Mouse (Mus musculus) testis, postnatal 10 days (tissue): Measurements from ENCODE around the gene Siva1.

Experiments
- DNase-seq: peaks from one replicate; pipeline ENCODE4 v3.0.0; 2021; ENCODE audit warnings: low spot score

Gene Siva1

DNA sequence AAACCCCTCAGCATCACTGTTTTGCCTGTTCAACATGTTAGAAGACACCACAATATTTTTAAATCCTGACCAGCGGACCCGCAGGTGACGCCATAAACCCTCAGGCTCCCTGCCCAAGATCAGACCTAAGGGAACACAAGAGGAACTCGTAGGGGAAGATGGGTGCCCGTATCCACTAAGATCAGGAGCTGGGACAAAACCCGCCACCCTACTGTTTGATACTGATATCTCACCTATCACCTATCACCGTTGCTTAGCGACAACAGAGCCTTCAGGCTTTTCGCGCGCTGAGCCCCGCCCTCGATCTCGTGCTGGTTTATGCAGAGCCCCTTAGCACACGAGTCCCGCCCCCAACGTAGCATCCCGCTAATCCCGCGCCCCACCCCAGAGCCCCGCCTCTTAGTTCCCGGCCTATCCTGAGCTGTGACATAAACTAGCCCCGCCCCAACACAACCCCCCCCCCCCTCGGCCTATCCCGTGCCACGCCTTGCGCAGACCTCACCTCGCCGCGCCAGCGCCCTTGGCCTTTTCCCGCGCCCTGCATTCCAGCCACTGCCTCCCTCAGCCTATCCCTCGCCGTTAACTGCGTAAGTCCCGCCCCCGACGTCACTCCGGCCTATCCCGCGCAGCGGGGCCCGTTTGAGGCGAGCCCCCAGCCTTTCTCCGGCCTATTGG, at the start of gene Siva1:
Gene Siva1, plus strand, starts transcription at position 500 of the 675 bp plus-strand sequence.
- DNase-seq: peak; percentile 99

DNA sequence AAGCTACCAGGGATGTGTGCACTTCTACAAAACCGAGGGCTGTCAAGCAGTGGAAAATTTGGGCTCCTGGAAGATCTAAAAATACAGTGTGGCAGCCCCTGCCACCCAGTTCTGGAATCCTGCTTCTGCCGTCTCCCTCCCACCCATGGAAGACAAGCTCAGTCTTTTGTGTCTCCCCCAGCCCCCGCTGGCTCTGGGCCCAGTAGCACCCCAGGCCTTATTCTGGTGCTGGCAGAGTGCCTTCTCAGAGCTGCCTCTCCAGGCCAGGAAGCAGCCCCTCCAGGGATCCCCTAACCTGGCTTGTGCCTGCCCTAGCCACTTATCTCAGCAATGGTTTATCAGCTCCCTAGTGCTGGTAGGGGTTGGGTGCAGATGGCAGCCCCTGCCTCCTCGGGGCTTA, 49.5 kb upstream of the Siva1 start:
- DNase-seq: no peak

DNA sequence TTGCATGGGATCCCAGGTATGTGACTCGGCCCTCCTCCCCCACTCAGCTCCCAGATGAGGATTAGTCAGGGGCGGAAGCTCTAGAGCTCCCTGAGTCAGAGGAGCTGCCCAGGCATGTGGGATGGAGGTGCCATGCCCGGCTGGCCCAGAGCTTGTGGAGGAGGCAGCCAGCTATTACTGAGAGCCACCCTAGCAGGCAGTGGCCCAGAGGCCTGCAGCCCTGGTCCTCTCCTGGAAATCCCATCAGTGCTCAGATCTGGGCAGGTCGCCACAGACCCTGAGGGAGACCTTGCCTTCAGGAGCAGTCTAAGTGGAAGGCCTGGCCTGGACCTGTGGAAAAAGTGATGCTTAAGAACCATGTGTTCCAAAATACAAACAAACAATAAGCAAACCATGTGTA, 48.9 kb upstream of the Siva1 start:
- no peak for DNase-seq

DNA sequence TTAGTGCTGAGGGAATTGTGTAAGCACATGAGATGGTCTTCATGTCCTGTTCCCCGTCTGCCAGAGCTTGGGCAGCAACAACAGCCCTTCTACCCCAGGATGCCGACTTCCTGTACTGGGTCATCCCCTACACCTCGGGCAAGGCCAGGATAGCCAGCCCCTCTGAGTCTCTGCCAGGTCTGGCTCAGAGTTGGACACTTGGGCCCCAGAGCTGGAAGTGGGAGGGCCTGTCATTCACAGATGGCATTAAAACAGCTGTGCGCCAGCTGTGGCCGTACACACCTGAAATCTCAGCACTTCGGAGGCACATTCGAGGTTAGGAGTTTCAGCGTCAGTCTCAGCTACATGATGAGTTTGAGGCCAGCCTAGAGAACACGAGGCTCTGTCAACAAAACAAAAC, 48.0 kb upstream of the Siva1 start:
- no peak for DNase-seq

DNA sequence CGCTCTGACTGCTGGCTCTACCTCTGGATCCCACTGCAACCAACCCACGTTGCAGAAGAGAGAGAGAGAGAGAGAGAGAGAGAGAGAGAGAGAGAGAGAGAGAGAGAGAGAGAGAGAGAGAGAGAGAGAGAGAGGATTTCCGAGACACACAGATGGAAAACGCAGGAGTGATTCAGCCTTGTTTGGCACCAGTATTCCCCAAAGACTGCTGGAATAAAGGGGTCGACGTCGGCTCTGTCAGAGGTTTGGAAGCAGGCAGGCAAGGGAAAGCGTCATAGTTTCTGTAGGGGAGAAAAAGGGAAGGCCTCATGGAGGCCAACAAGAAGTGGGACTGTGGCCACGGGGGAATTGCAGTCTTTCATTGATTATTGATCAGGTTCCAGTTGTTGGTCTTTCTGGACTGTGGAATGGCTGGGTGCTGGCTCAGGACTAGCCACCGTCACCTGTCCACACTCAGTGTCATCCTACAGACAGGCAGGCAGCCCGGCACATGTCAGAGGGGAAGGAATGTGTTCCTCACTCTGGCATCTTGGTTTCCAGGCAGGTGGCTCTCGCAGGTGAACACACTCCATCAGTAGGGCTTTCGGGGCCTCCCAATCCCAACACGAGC, 47.5 kb upstream of the Siva1 start:
- no peak for DNase-seq

DNA sequence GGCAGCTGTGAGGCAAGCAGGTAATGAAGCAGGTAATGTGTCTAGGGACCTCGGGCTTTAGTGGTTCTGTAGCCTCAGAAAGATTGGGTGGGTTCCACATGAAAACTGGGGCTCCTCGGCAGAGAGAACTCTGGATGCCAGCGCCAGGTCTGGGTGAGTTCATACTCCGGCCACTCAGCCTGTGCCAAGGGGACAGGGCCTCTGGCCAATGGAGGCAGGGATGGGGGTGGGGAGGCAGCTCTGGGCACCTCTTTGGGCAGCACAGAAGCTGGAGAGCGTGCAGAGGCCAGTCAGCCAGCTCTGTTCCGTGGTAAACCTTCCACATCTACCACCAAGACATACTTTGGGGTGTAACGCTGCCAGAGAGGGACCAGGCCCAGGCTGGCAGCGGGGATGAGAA, 46.9 kb upstream of the Siva1 start:
- DNase-seq: no peak

DNA sequence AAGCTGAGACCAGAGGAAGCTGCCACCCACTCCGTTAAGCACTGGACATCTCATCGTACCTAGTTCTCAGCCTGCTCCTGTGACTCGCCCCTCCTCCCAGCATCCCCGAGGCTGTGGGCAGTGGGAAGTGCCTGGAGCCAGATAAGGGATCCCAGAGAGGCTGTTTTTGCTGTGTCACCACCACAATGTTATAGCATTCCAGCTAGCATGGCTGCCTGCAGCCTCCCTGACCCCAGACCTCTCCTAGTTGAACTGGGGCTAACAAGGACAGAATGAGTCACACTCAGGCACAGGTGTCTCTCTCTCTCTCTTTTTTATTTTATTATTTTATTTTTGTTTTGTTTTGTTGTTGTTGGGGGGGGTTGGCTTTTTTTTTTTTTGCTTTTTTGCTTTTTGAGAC, 45.3 kb upstream of the Siva1 start:
- DNase-seq: no peak

DNA sequence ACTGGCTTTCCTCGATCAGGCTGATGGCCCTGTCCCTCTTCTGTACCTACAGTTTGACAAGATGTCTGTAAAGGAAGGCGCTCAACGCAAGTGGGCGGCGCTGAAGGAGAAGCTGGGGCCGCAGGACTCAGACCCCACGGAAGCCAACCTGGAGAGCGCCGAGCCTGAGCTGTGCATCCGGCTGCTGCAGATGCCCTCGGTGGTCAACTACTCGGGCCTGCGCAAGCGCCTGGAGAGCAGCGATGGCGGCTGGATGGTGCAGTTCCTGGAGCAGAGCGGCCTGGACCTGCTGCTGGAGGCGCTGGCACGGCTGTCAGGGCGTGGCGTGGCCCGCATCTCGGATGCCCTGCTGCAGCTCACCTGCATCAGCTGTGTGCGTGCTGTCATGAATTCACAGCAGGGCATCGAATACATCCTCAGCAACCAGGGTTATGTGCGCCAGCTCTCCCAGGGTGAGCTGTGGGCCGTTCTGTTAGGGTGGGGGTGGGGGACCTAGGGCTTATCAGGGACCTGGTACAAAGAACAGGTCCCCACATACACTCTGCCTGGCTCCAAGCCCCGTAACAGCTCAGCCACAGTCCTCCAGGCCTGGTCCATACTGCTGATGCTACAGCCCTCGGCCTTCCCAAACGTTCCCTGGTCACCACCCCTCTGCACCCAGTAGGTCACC, 44.4 kb upstream of the Siva1 start:
- no peak for DNase-seq

DNA sequence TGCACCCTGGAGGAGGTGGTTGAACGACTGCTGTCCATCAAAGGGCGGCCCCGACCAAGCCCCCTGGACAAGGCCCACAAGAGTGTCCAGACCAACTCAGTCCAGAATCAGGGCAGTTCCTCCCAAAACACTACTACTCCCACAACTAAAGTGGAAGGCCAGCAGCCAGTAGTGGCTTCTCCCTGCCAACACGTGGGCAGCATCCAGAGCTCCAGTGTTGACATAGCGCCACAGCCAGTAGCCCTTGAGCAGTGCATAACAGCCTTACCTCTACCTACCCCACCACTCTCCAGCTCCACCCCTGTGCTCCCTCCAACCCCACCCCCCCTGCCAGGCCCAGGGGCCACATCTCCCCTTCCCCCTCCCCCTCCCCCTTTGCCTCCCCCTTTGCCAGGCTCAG, 40.5 kb upstream of the Siva1 start:
- DNase-seq: no peak

DNA sequence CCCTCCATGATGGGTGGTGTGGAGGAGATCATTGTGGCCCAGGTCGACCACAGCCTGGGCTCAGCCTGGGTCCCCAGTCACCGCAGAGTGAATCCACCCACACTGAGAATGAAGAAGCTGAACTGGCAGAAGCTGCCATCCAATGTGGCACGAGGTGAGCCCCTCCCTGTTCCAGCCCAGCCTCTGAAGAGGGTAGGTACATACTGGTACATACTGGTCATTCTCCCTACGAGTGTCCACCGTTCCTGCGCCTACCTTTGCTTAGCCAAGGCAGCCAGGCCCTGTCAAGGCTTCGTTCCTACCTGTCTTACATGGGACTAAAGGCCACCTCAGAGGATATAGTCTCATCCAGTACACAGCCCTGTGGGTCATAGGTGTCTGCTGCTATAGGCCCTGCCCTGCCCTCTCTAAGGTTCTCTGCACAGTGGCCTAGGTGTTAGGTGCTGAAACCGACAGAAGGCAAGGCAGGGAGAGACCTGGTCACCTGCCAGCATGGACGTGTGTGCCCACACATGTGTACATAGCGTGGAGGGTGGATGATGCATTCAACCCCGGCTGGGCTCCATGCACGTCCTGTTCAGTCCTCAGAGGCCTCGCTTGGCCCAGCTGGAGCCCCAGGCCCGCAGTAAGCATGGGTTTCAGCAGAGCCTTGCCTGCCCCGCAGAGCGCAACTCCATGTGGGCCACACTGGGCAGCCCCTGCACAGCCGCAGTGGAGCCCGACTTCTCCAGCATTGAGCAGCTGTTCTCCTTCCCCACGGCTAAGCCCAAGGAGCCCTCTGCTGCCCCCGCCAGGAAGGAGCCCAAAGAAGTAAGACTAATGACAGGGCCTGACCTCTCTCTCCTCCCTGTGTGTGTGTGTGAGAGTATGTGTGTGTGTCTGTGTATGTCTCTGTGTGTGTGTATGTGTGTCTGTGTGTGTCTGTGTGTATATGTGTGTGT, 39.5 kb upstream of the Siva1 start:
- peak; percentile 83 for DNase-seq

DNA sequence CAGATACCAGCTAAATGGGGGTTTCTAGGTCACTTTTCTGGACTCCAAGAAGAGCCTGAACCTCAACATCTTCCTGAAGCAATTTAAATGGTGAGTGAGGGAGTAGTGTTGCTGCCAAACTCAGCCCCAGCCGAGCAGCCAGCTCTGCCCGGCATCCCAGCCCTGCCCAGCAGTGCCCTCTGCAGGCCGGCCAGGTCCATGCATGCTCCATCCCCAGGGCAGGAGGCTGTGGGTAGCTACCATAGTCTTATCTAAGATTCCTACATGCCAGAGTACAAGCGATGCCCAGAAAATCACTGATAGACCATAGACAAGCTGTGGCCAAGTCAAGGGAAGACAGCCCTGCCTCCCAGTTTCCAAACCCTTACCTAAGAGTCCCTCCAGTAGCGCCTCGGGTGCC, 38.7 kb upstream of the Siva1 start:
- DNase-seq: peak; percentile 89

DNA sequence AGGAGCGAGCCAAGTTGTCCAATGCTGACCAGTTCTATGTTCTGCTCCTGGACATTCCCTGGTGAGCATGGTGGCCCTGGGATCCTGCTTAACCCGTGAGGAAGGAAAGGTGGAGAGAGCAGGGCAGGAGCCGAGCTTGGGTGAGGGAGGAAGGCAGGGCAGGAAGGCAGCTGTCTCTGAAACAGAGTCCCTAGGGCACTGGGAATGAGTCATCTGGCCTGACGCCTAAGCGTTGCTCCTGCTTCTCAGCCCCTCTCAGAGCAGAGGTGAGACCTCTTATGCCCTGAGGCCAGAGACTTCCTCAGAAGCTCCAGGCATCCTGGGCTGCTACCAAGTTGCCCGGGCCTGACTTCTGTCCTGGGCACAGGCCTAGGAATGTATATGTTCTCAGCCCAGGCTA, 37.5 kb upstream of the Siva1 start:
- DNase-seq: no peak

DNA sequence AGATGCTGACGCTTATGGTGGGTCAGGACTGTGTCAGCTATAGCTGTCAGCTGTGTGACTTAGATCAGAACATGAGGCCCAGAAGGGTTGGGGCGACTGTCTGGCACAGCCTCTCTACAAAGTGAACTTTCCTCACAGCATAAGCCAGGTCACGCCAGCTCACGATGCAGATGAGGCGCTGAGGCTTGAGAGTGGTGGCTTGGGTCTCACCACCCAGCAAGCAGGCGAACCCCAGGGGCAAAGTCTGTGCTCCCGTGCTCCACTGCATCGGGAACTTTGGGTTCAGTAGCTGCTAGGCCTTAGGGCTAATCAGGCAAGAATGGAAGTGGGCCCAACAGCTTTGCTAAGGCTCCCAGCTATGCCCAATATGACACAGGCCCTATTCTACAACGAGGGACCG, 35.4 kb upstream of the Siva1 start:
- DNase-seq: no peak

DNA sequence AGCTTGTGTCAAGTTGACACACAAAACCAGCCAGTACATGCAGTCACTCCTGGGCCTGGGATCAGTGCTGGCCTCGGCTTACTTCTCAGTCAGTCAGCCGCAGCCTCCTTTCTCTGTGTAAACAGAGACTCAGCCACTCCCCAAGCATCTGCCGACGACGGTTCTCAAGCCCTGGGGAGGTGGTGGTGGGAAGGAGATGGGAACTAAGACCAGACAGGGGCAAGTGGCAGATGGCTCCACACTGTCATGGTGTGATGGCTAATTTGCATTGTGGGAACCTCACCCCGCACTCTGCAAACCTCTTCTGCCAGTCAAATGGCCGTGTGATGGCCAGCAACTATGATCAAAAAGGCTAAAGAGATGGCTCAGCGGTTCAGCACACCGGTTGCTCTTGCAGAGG, 27.8 kb upstream of the Siva1 start:
- DNase-seq: no peak

DNA sequence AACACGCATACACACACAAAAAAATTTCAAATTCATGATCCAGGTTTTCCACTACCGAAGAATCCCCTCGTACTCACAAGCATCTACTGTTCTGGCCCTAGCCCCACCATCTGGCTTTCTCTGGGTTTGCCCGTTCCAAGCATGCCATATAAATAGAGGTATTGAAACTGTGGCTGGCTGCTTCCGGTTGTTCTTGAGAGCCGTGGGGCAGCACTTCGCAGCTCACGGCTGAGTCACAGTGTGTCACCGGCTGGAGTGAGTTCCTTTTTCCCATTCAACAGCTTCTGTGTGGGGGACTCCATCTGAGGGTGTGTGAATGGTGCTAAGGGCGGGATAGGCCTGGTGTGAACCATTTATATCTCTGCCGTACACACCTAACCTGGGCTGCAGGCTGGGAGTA, 27.3 kb upstream of the Siva1 start:
- no peak for DNase-seq

DNA sequence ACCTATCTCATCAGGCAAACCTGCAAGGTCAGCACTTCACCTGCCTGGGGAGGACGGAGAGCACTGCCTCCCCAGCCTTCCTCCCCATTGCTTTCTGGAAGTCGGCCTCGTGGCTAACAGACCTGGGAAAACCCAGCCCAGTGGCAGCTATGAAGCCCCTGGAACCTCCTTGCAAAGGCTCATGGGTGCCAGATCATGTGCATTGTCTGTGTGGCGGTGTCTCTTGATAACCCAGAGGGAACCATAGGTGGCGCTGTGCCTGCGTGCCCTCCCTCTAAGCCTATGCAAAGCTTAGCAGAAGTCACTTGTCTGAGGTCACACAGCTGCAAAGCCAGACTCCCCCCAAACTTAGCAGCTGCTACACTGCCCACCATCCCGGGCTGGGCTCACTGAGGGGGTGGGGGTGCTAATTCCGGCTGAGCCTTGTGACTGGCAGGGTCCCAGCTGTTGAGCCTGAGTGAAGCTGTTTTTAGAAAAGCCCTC, 26.5 kb upstream of the Siva1 start:
- DNase-seq: peak; percentile 77

DNA sequence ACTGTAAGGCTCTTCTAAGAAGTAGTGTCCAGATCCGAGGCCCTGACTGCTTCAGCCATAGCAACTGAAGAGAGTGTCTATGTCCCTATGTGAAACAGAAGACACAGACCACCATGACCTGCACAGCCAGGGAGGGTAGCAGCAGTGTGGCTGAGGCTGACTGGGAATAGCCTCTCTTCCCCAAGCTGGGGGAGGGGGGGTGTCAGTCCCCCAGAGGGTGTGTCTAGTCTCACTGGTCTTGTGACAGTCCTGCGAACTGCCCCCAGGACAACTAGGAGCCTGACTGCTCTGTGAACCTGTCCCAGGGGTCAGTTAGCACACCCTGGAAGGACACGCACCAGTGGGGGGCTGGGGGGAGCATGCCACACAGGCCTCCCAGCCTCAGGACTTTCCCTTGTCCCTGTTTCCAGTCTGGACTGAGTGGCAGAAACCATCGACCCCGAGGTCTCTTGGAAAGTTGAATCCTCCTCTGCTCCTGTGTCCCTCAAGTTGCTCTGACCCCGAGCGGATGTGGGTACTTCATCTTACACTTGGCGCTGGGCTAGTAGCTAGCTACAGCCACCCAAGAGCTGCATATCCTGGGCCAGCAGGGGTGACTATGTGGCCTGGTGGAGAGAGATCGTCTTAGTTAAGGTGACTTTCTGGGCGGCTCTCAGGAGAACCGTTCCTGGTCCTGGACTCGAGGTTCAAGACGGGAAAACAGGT, 25.3 kb upstream of the Siva1 start:
- DNase-seq: no peak

DNA sequence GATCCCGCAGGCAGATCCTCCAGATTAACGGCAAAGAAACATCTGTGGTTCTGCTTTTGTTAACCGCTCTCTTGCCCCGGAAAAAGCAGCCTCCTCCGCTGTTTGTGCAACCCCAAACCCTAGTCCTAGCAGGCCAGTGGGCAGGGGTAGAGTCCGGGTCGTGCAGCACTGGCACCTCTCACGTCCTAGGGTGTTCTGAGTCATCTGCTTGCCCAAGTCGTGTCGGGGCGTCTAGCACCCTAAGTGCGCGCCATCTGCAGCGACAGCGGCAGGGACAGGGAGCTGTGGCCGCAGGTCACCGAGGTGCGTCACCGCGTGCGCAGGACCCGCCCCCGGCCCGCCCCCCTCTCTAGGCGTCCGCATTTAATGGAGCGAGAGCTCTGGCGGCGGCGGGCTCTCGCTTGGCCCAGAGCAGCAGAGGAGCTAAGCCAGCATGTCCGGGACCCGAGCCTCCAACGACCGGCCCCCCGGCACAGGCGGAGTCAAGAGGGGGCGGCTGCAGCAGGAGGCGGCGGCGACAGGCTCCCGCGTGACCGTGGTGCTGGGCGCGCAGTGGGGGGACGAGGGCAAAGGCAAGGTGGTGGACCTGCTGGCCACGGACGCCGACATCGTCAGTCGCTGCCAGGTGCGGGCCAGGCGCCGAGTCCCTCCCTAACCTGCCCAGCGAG, 24.7 kb upstream of the Siva1 start, which contains the start of gene Adssl1:
Gene Adssl1, plus strand, starts transcription at position 360 of the 668 bp plus-strand sequence.
- DNase-seq: peak; percentile 62

DNA sequence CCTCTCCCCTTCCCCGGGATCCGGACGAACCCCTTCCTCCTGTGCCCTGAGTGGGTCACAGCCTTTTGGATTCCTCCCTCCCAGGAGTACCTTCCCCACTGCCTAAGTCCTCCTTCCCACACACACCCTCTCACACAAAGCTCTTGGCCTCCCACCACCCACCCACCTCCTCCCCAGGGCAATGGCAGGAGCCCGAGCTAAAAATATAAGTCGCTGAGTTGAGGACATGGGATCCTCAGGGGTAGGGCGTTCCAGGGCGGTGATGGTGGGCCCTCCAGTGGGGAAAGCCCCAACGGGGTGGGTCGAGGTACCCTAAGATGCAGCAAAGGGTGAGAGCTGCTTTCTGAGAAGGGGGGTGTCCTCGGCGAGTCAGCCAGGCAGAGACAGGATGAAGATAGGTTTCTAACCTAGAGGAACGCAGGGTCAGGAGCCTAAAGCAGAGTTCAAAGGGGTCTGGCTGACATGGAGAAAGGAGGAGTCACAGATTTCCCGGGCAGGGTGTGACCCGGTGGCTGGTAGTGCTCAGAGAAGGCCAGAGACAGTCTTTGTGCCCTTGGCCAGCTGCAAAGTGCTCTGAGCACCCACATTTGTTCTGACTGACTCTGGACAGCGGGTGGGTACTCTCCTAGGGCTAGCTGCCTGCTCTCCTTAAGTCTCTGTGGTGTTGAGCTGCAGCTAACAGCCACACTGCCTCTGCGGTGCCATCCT, 24.0 kb upstream of the Siva1 start:
- no peak for DNase-seq

DNA sequence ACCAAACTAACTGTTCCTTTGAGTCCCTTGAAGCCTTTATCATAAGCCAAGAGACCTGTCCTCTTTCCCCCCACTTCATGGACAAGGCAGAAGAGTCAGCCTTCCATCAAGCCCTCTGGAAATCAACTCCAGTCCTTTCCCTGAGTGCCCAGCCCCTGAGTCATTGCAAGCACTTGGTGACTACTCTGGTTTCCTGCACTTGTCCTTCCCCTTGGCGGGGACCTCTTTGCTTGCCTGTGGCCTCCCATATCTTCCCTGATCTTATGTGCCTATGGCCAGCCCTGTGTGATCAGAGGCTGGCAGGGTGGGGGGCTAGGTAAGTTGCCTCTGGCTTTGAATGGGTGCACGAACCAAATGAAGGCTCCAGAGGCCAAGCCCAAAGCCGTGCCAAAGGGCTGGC, 22.6 kb upstream of the Siva1 start:
- no peak for DNase-seq
